Mouse (Mus musculus): ENCODE results near the gene Prkch. TPM values are rescaled to one million over a fixed set of nuclear protein-coding genes. Genes with fewer than 3 reads are reported as not detected.

Gene Prkch
- total RNA-seq, 2 experiments from 2014 or later = 4.8 to 5.6 TPM

GRCm38 (mm10) chr12:73578141-73578540 is 6.5 kb upstream of the Prkch start:
- DNase-seq (ENCODE audit: low spot score in 2 of 2) = no peak

GRCm38 (mm10) chr12:73580811-73581210 is 3.8 kb upstream of the Prkch start:
- no peak for DNase-seq (ENCODE audit: low spot score in 2 of 2)

- no peak for DNase-seq (ENCODE audit: low spot score in 2 of 2)
These were observed 1.3 kb upstream of the Prkch start for GRCm38 (mm10) chr12:73583318-73583717.

GRCm38 (mm10) chr12:73583813-73584609 is 585 bp upstream of the Prkch start:
- no peak for DNase-seq (ENCODE audit: low spot score in 2 of 2)

GRCm38 (mm10) chr12:73585241-73585801 is 725 bp downstream of the Prkch start:
- DNase-seq (ENCODE audit: low spot score in 2 of 2) = no peak

- no peak for DNase-seq (ENCODE audit: low spot score in 2 of 2)
These were observed 1.3 kb downstream of the Prkch start for GRCm38 (mm10) chr12:73585850-73586249.

- DNase-seq (ENCODE audit: low spot score in 2 of 2) = no peak
These were observed 2.7 kb downstream of the Prkch start for GRCm38 (mm10) chr12:73587262-73587661.

GRCm38 (mm10) chr12:73590627-73591276 is 6.2 kb downstream of the Prkch start:
- no peak for DNase-seq (ENCODE audit: low spot score in 2 of 2)

GRCm38 (mm10) chr12:73591625-73592024 is 7.0 kb downstream of the Prkch start:
- no peak for DNase-seq (ENCODE audit: low spot score in 2 of 2)

- no peak for DNase-seq (ENCODE audit: low spot score in 2 of 2)
These were observed 8.6 kb downstream of the Prkch start for GRCm38 (mm10) chr12:73593021-73593798.

- DNase-seq (ENCODE audit: low spot score in 2 of 2) = no peak
These were observed 9.7 kb downstream of the Prkch start for GRCm38 (mm10) chr12:73594177-73594745.

GRCm38 (mm10) chr12:73595226-73595625 is 10.6 kb downstream of the Prkch start:
- no peak for DNase-seq (ENCODE audit: low spot score in 2 of 2)

GRCm38 (mm10) chr12:73598241-73598640 is 13.6 kb downstream of the Prkch start:
- no peak for DNase-seq (ENCODE audit: low spot score in 2 of 2)

- no peak for DNase-seq (ENCODE audit: low spot score in 2 of 2)
These were observed 15.9 kb downstream of the Prkch start for GRCm38 (mm10) chr12:73600457-73600856.

- no peak for DNase-seq (ENCODE audit: low spot score in 2 of 2)
These were observed 18.4 kb downstream of the Prkch start for GRCm38 (mm10) chr12:73602974-73603373.

GRCm38 (mm10) chr12:73603653-73604052 is 19.1 kb downstream of the Prkch start:
- DNase-seq (ENCODE audit: low spot score in 2 of 2) = no peak

GRCm38 (mm10) chr12:73604762-73605161 is 20.2 kb downstream of the Prkch start:
- DNase-seq (ENCODE audit: low spot score in 2 of 2) = no peak

GRCm38 (mm10) chr12:73605174-73605573 is 20.6 kb downstream of the Prkch start:
- no peak for DNase-seq (ENCODE audit: low spot score in 2 of 2)

GRCm38 (mm10) chr12:73607381-73608064 is 22.9 kb downstream of the Prkch start:
- no peak for DNase-seq (ENCODE audit: low spot score in 2 of 2)

GRCm38 (mm10) chr12:73608065-73608397 is 23.4 kb downstream of the Prkch start:
- no peak for DNase-seq (ENCODE audit: low spot score in 2 of 2)

GRCm38 (mm10) chr12:73609262-73609661 is 24.7 kb downstream of the Prkch start:
- DNase-seq (ENCODE audit: low spot score in 2 of 2) = no peak

All from left cerebral cortex, adult 18-20 months (tissue).